Mouse (Mus musculus) liver, adult 2 months (tissue): ENCODE measurements around the gene Icam1.

Source experiments
- CTCF ChIP-seq: fragments of 200-500 bp; IDR thresholded peaks from 2 replicates; pipeline ENCODE4 v1.5.1; 2011; ENCODE audit warnings: low read depth, low read length, control low read depth
- POLR2A ChIP-seq: fragments of 200-500 bp; IDR thresholded peaks from 2 replicates; pipeline ENCODE4 v1.6.1; 2011; ENCODE audit warnings: low read length, control low read depth; ENCODE audit not compliant: insufficient read depth; ENCODE audit errors: extremely low read depth

DNA sequence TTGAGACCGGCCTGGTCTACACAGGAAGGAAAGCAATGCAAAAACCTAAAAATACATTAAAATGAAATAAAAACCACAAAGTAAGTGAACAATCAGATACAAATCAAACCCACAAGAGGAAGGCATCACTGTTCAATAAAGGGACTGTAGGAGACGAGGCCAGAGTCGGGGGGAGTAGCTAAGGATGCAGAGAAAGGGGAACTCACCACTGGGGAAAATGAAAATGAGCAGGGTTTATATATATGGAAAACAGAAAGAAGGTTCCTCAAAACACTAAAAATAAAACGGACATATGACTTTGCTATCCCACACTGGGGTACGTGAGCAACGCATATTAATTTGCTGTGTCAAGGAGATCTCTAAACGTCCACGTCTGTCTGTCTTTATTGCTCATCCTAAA is 18.7 kb upstream of the Icam1 start:
- TF ChIP-seq POLR2A (no peak), CTCF (no peak)
